Mouse (Mus musculus) CH12.LX (cell line): ENCODE results near the gene Haghl.

ENCODE experiments used
- CHD2 ChIP-seq: IDR thresholded peaks from 2 replicates; pipeline ENCODE4 v1.6.1; 2011; ENCODE audit warnings: low read length, improper control_type of control experiment
- CTCF ChIP-seq, 2 experiments: IDR thresholded peaks in 1 of 2; conservative IDR thresholded peaks in 1 of 2; 2 replicates each; pipeline ENCODE4 v1.5.1; 2011 to 2012; ENCODE audit warnings: low read depth in 2 of 2, low read length in 2 of 2, improper control_type of control experiment in 1 of 2, inconsistent platforms in 1 of 2, mild to moderate bottlenecking in 1 of 2, moderate library complexity in 1 of 2
- E2F4 ChIP-seq: IDR thresholded peaks from 2 replicates; pipeline ENCODE4 v1.6.1; 2011; ENCODE audit warnings: low read depth, low read length, improper control_type of control experiment; ENCODE audit not compliant: insufficient replicate concordance
- EP300 ChIP-seq: IDR thresholded peaks from 2 replicates; pipeline ENCODE4 v1.6.1; 2011; ENCODE audit warnings: low read length, improper control_type of control experiment
- IRF4 ChIP-seq: IDR thresholded peaks from 2 replicates; pipeline ENCODE4 v1.6.1; 2014; ENCODE audit warnings: low read depth, mild to moderate bottlenecking, inconsistent platforms, low read length, improper control_type of control experiment
- MAFK ChIP-seq: IDR thresholded peaks from 2 replicates; pipeline ENCODE4 v1.6.1; 2011; ENCODE audit warnings: low read length, improper control_type of control experiment; ENCODE audit not compliant: insufficient replicate concordance
- PAX5 ChIP-seq: IDR thresholded peaks from 2 replicates; pipeline ENCODE4 v1.6.1; 2012; ENCODE audit warnings: low read length, inconsistent platforms, mixed read lengths
- POLR2A ChIP-seq: IDR thresholded peaks from 2 replicates; pipeline ENCODE4 v1.6.1; 2011; ENCODE audit warnings: low read depth, mild to moderate bottlenecking, improper control_type of control experiment, low read length
- POLR2AphosphoS2 ChIP-seq: IDR thresholded peaks from 2 replicates; pipeline ENCODE4 v1.6.1; 2011; ENCODE audit warnings: low read depth, low read length, improper control_type of control experiment
- TCF12 ChIP-seq: IDR thresholded peaks from 2 replicates; pipeline ENCODE4 v1.6.1; 2014; ENCODE audit warnings: low read depth, mild to moderate bottlenecking, inconsistent platforms, low read length, improper control_type of control experiment
- ZNF384 ChIP-seq: IDR thresholded peaks from 2 replicates; pipeline ENCODE4 v1.6.1; 2012; ENCODE audit warnings: low read depth, low read length, improper control_type of control experiment, inconsistent platforms

GRCm38 (mm10) chr17:25827546-25828222 lies 42.2 kb upstream of the Haghl start:
- no peak for TF ChIP-seq E2F4
- no peak for TF ChIP-seq CHD2
- no peak for TF ChIP-seq PAX5
- no peak for TF ChIP-seq TCF12
- no peak for TF ChIP-seq POLR2A
- no peak for TF ChIP-seq EP300
- TF ChIP-seq ZNF384 = no peak
- no peak for TF ChIP-seq CTCF (conservative IDR thresholded peaks at IDR 0.05 in 1 of 2, IDR thresholded peaks at IDR 0.05 in 1 of 2; ENCODE audit: low read depth in 2 of 2, low read length in 2 of 2)
- no peak for TF ChIP-seq POLR2AphosphoS2
- no peak for TF ChIP-seq IRF4
- TF ChIP-seq MAFK = no peak
